Comparison of ENCODE assay signal across 15 mouse cellular contexts in the genomic region with DNA sequence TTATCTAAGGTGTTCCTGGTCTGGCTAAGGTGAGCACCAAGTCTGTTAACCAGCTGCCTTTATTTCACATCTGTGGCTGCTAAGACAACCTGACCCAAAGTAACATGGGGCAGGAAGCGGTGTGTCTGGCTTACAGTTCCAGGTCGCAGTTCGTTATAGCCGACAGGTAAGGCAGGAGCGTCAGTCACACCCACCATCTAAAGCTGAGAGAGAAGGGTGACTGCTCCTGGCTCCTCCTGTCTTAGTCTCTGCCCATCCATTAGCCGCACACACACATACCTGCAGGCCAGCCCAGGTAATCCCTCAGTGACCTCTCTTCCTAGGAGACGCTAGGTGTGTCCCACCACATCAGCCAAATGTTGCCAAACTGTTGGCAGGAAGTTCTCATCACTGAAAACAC. TPM values are rescaled to one million over a fixed set of nuclear protein-coding genes. Genes with fewer than 3 reads are reported as not detected.
"Had no signal": no experiment of that assay in that cellular context is flagged by ENCODE, and none has a peak within 500 bp of the region (broad histone marks: within the 10 kb centered on the region; RNA-seq: fewer than 3 reads in every experiment).

No protein-coding gene starts in this region.

- H3K9me3 ChIP-seq: kidney, embryonic 15.5 days; liver, embryonic 15.5 days; lung, embryonic 15.5 days; midbrain, embryonic 12.5 days; neural tube, embryonic 13.5 days; stomach, embryonic 15.5 days had no signal

- ATAC-seq: midbrain, embryonic 16.5 days had no signal

- H3K36me3 ChIP-seq: kidney, embryonic 15.5 days; liver, embryonic 15.5 days; lung, embryonic 15.5 days; midbrain, embryonic 12.5 days; neural tube, embryonic 13.5 days; stomach, embryonic 15.5 days had no signal

- H3K9ac ChIP-seq: kidney, embryonic 15.5 days; liver, embryonic 15.5 days; lung, embryonic 15.5 days; midbrain, embryonic 12.5 days; neural tube, embryonic 13.5 days; stomach, embryonic 15.5 days had no signal

- H3K4me3 ChIP-seq: kidney, embryonic 15.5 days; left cerebral cortex, adult 2 months; liver, embryonic 15.5 days; lung, embryonic 15.5 days; midbrain, embryonic 12.5 days; myocyte; neural tube, embryonic 13.5 days; stomach, embryonic 15.5 days had no signal

- H3K27ac ChIP-seq: kidney, embryonic 15.5 days; left cerebral cortex, adult 2 months; liver, embryonic 15.5 days; lung, embryonic 15.5 days; midbrain, embryonic 12.5 days; neural tube, embryonic 13.5 days; stomach, embryonic 15.5 days had no signal

- H3K27me3 ChIP-seq: kidney, embryonic 15.5 days; lung, embryonic 15.5 days; midbrain, embryonic 12.5 days; neural tube, embryonic 13.5 days; stomach, embryonic 15.5 days had no signal

- H3K4me2 ChIP-seq: kidney, embryonic 15.5 days; liver, embryonic 15.5 days; lung, embryonic 15.5 days; midbrain, embryonic 12.5 days; neural tube, embryonic 13.5 days; stomach, embryonic 15.5 days had no signal

RNA-seq across cellular contexts. Expression of gene Gm49387, which starts 15.7 kb away (rescaled TPM):
- total RNA-seq: layer of hippocampus, adult 8-10 months; layer of hippocampus, postnatal 10 days; layer of hippocampus, postnatal 36 days; left cerebral cortex, adult 2 months; liver, adult 2 months; monocyte, adult 5-6 weeks; neutrophil, adult 5-6 weeks had no signal
- polyA plus RNA-seq: midbrain, embryonic 16.5 days; myocyte; stomach, embryonic 15.5 days had no signal
